Mouse (Mus musculus) activated CD4-positive, CD25-positive, alpha-beta regulatory T cell, adult 9 weeks (primary cell): Measurements from ENCODE around the gene Ky. TPM values are rescaled to one million over a fixed set of nuclear protein-coding genes. Genes with fewer than 3 reads are reported as not detected.

Source experiments
- polyA plus RNA-seq: library from polyadenylated mRNA; unstranded; fragments of 100-300 nt; shearing (Covaris generic); gene quantifications from one replicate; pipeline ENCODE4 v1.2.1, GENCODE M21; 2017

Ky gene
- 0.33 TPM for polyA plus RNA-seq

GRCm38 (mm10) chr9:102505700-102506585 lies at the start of gene Ky:
Ky (plus strand) TSS chr9:102505750.

Other genes starting within 250 kb of the Ky start
- not detected for gene Ephb1, start 151.1 kb upstream of the Ky start, polyA plus RNA-seq
- gene Anapc13, start 120.5 kb downstream of the Ky start, polyA plus RNA-seq = 110 TPM
- gene Cep63, start 120.8 kb downstream of the Ky start, polyA plus RNA-seq = 43.2 TPM
- gene Amotl2, start 210.9 kb downstream of the Ky start, polyA plus RNA-seq = 0.18 TPM